Mouse (Mus musculus) adrenal gland, postnatal 36 days (tissue): ENCODE measurements around the gene Mrps14. TPM values are rescaled to one million over a fixed set of nuclear protein-coding genes. Genes with fewer than 3 reads are reported as not detected.
A peak's percentile ranks its signal among the peaks of the same experiment; 100 is the strongest.

Experiments
- DNase-seq, 2 experiments: peaks; one replicate each; pipeline ENCODE4 v3.0.0; 2021; ENCODE audit warnings: mixed read lengths in 1 of 2
- total RNA-seq, 2 experiments: library from RNA; stranded (reverse); gene quantifications; 2 replicates each; pipeline ENCODE4 v1.2.3; 2021

Mrps14 gene
- total RNA-seq, 2 experiments from 2014 or later: 99.1 to 112 TPM

- no peak for DNase-seq
Observed at GRCm38 (mm10) chr1:160227196-160227595, 32.2 kb downstream of the Mrps14 start.

- DNase-seq: no peak
Observed at GRCm38 (mm10) chr1:160227850-160228249, 32.8 kb downstream of the Mrps14 start.

- DNase-seq: peak in 1 of 2 experiments; percentile 48
Observed at GRCm38 (mm10) chr1:160231013-160231412, 36.0 kb downstream of the Mrps14 start.

GRCm38 (mm10) chr1:160232113-160232512 lies 37.1 kb downstream of the Mrps14 start:
- no peak for DNase-seq

- DNase-seq: peak in 1 of 2 experiments; percentile 4
Observed at GRCm38 (mm10) chr1:160233921-160234320, 38.9 kb downstream of the Mrps14 start.

GRCm38 (mm10) chr1:160237981-160238380 lies 43.0 kb downstream of the Mrps14 start:
- DNase-seq: no peak

- DNase-seq: no peak
Observed at GRCm38 (mm10) chr1:160238852-160239443, 43.9 kb downstream of the Mrps14 start.

GRCm38 (mm10) chr1:160240091-160240490 lies 45.1 kb downstream of the Mrps14 start:
- no peak for DNase-seq

- no peak for DNase-seq
Observed at GRCm38 (mm10) chr1:160244689-160245088, 49.7 kb downstream of the Mrps14 start.

GRCm38 (mm10) chr1:160245954-160246353 lies 50.9 kb downstream of the Mrps14 start:
- DNase-seq: no peak

GRCm38 (mm10) chr1:160246844-160247243 lies 51.8 kb downstream of the Mrps14 start:
- DNase-seq: no peak

GRCm38 (mm10) chr1:160247473-160247872 lies 52.5 kb downstream of the Mrps14 start:
- no peak for DNase-seq

- no peak for DNase-seq
Observed at GRCm38 (mm10) chr1:160249786-160250185, 54.8 kb downstream of the Mrps14 start.

GRCm38 (mm10) chr1:160250782-160251181 lies 55.8 kb downstream of the Mrps14 start:
- DNase-seq: no peak

- DNase-seq: no peak
Observed at GRCm38 (mm10) chr1:160251388-160252007, 56.5 kb downstream of the Mrps14 start.

Other genes with a start within 250 kb of the Mrps14 start
- gene 4930523C07Rik, start 150.8 kb upstream of the Mrps14 start, total RNA-seq: 10 to 100 TPM; 10.7 to 20.6 TPM
- under 1 TPM; 0.10 to 0.20 TPM for gene Tnn, start 41.6 kb upstream of the Mrps14 start, total RNA-seq
- 100 to 1,000 TPM in 1 of 2 experiments, 10 to 100 TPM in 1; 89.7 to 126 TPM for gene Cacybp, start 17.7 kb downstream of the Mrps14 start, total RNA-seq